Mouse (Mus musculus) adrenal gland, postnatal 4 days (tissue): ENCODE data around the gene Syt17. TPM values are rescaled to one million over a fixed set of nuclear protein-coding genes. Genes with fewer than 3 reads are reported as not detected.
"Not testable (repeated sequence)": the region's sequence is repeated elsewhere in the genome, so short reads cannot be mapped to it uniquely, and the experiment has no call there.

ENCODE experiments used
- DNase-seq, 2 experiments: peaks; one replicate each; pipeline ENCODE4 v3.0.0; 2021 to 2022; ENCODE audit warnings: low spot score in 2 of 2, mixed read lengths in 2 of 2
- total RNA-seq, 2 experiments: library from RNA; stranded (reverse); gene quantifications; 2 replicates each; pipeline ENCODE4 v1.2.3; 2021

Syt17 gene
- total RNA-seq, 2 experiments from 2014 or later: 19.6 to 21.0 TPM

- DNase-seq: no peak
Observed at GRCm38 (mm10) chr7:118380996-118381395, 67.0 kb downstream of the Syt17 start.

- DNase-seq: no peak
Observed at GRCm38 (mm10) chr7:118380056-118380455, 68.0 kb downstream of the Syt17 start.

- DNase-seq: no peak
Observed at GRCm38 (mm10) chr7:118376590-118376989, 71.4 kb downstream of the Syt17 start.

DNA sequence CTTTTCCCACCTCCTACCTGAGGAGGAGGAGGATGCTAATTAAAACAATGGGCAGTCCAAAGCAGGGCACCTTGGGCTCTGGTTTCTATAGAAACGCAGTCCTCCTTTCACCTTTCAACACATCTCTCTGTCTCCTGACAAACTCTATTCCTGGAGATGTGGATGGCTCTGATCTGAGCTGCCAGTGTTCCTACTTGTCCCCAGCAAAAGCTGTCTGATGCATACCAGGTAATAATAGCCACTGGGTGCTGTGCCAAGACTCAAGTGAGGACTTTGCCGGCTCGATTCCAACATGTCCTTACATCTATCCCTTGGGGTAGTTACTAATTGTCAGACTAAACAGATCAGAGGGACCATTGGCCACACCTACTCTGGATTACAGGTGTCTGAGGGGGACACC lies 72.7 kb downstream of the Syt17 start:
- no peak for DNase-seq

DNA sequence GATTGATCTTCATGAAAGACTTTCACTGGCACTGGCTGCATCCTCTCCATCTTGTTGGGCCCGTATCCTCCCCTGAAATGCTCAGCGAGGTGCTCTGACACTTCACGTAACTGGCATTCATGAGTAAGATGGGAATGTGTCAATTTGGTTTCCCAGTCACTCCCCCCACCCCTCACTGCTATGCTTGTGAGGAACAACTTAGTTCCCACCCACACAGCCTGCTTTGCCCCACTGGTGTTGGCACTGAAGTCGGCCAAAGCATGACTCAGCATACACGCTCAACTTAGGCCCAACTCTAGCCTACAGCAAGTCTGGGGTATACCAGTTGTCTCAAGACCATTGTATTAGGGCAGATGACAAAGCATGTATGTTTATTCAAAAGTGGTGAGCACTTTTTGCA lies 76.7 kb downstream of the Syt17 start:
- no peak for DNase-seq

GRCm38 (mm10) chr7:118369705-118370104 lies 78.3 kb downstream of the Syt17 start:
- no peak for DNase-seq

- no peak for DNase-seq
Observed at GRCm38 (mm10) chr7:118365902-118366301, 82.1 kb downstream of the Syt17 start.

- no peak for DNase-seq
Observed at GRCm38 (mm10) chr7:118365251-118365650, 82.8 kb downstream of the Syt17 start.

GRCm38 (mm10) chr7:118364353-118365007 lies 83.5 kb downstream of the Syt17 start:
- DNase-seq: peak in 1 of 2 experiments; percentile 6

DNA sequence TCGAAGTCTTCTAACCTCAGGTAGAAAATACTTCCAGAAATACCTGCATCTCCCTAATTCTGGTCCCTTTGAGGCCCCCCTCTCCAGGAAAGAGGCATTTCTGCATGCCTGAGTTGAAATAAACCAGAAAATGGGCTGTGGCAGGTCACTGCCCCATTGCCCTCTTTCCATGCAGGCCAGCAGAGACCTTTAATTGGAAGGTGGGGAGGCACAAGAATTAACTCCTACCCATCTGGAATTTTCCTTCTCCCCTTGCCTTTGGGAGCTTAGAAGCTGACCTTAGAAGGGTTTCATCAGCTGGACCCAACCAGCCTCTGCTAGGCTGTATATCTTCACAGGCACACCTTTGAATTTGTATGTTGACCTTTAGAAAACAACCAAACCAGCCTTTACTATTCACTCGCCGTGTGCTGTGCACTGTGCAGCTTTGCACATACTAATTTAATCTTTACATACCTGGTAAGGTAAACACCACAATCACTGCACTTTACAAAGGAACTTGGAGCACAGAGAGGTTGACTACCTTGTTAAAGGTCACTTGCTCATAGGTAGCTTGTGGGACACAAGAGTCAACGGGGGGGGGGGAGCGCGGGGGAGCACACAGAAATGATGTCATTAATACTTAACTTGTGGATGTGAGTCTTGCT lies 84.3 kb downstream of the Syt17 start:
- no peak for DNase-seq

DNA sequence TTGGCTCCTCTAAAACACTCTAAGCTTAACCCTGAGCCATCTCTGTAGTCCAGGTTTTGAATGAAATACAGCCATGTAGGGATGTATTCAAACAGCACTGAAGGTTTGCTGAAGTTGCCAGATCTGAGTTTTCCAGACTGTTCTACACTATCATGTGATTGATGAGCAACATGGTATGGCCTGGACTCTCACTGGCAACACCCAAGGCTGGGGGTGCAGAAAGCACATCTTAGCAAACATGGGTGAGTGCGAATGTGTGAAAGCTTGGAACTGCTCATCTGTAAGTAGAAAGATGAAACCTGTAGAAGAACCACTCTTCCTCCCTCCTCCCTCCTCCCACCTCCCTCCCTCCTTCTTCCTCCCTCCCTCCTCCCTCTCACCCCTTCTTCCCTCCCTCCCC lies 85.1 kb downstream of the Syt17 start:
- no peak for DNase-seq

- no peak for DNase-seq
Observed at GRCm38 (mm10) chr7:118362258-118362657, 85.8 kb downstream of the Syt17 start.

- DNase-seq: no peak
Observed at GRCm38 (mm10) chr7:118358977-118359376, 89.0 kb downstream of the Syt17 start.

DNA sequence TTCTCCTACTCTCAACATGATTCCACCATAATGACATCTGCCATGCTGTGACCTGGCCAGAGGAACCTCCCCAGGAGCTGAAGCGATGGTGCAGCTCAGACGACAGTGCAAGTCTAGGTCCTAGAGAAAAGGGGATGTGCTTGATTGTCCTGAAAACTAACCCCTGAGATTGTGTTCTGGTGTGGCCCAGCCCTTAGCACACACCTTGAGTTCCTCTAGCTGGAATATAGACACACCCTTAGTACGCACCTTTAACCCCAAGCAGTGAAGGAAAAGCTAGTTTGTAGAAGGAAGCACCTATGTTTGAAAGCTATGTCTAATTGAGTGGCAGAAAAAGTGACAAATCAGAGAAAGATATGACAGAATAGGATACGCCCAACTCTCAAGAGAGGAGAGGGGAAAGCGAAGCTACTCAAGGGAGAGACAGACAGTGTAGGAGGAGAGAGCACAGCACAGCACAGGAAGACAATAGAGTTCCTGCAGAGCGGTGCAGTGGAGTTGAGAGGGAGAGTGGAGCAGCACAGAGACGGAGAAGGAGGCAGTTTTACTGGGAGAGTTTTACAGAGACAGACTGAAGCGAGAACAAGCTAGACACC lies 91.5 kb downstream of the Syt17 start:
- DNase-seq: not testable (repeated sequence)

GRCm38 (mm10) chr7:118350840-118351239 lies 97.2 kb downstream of the Syt17 start:
- no peak for DNase-seq

- DNase-seq: no peak
Observed at GRCm38 (mm10) chr7:118346943-118347342, 101.1 kb downstream of the Syt17 start.

DNA sequence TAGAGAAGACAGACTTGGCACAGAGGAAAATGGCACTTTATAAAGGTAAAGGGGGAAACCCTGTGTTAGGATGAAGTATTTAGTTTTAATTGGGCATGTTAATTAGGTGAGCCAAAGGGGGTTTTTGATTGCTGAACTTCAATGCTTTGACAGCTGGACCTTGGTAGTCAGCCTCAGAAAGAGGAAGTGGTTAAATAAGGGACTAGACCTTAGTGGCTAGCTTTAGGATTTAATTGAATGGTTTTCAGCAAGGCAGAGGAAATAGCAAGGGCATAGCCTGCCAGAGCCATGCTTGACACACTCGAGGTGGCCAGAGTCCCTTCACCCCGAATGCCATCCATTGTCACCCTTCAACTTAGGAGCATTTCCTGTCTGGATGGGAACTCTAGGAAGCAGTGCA lies 101.6 kb downstream of the Syt17 start:
- no peak for DNase-seq

GRCm38 (mm10) chr7:118345396-118345795 lies 102.6 kb downstream of the Syt17 start:
- DNase-seq: no peak

- DNase-seq: no peak
Observed at GRCm38 (mm10) chr7:118344701-118345100, 103.3 kb downstream of the Syt17 start.
